Mouse (Mus musculus) midbrain, embryonic 14.5 days (tissue): Measurements from ENCODE around the gene Catsper2. TPM values are rescaled to one million over a fixed set of nuclear protein-coding genes. Genes with fewer than 3 reads are reported as not detected.
A peak's percentile ranks its signal among the peaks of the same experiment; 100 is the strongest.

Source experiments
- ATAC-seq: fragments of 200-750 bp; cut with Nextera tagmentation; 2 replicates; pipeline ENCODE4 v1.8.0; 2017; ENCODE audit warnings: moderate number of reproducible peaks, moderate library complexity; ENCODE audit not compliant: low FRiP score, low TSS enrichment
- DNase-seq: peaks from one replicate; pipeline ENCODE4 v3.0.0-alpha.2; 2015
- H3K27ac ChIP-seq: fragments of 300-500 bp; sonication (generic); replicated peaks from 2 replicates; pipeline ENCODE4 v1.5.1; 2014; ENCODE audit warnings: mild to moderate bottlenecking, low read depth, low read length, moderate library complexity
- H3K27me3 ChIP-seq: fragments of 300-500 bp; sonication (generic); 2 replicates; pipeline ENCODE4 v1.6.1; 2014; ENCODE audit warnings: low read length, control low read depth, mixed read lengths; ENCODE audit not compliant: control insufficient read depth, insufficient read depth
- H3K36me3 ChIP-seq: fragments of 300-500 bp; sonication (generic); 2 replicates; pipeline ENCODE4 v1.6.1; 2014; ENCODE audit warnings: low read length, control low read depth; ENCODE audit not compliant: control insufficient read depth, insufficient read depth
- H3K4me1 ChIP-seq: fragments of 300-500 bp; sonication (generic); 2 replicates; pipeline ENCODE4 v1.6.1; 2014; ENCODE audit warnings: mild to moderate bottlenecking, antibody characterized with exemption, low read length, control low read depth; ENCODE audit not compliant: control insufficient read depth, insufficient read depth
- H3K4me2 ChIP-seq: fragments of 300-500 bp; sonication (generic); 2 replicates; pipeline ENCODE4 v1.6.1; 2014; ENCODE audit warnings: mild to moderate bottlenecking, low read length, moderate library complexity
- H3K4me3 ChIP-seq: fragments of 300-500 bp; sonication (generic); replicated peaks from 2 replicates; pipeline ENCODE4 v1.5.1; 2014; ENCODE audit warnings: low read depth, low read length
- H3K9ac ChIP-seq: fragments of 300-500 bp; sonication (generic); replicated peaks from 2 replicates; pipeline ENCODE4 v1.6.1; 2014; ENCODE audit warnings: mild to moderate bottlenecking, low read length, moderate library complexity
- H3K9me3 ChIP-seq: fragments of 300-500 bp; sonication (generic); 2 replicates; pipeline ENCODE4 v1.6.1; 2016; ENCODE audit warnings: low read length, control low read depth, mixed read lengths; ENCODE audit not compliant: control insufficient read depth
- WGBS: fragments of 180-500 bp; shearing (Covaris S2); extraction: QIAGEN DNeasy Blood & Tissue Kit; methylation state at CpG from one replicate; pipeline ENCODE4 v1.1.7; 2014; 5-methylcytosine and 5-hydroxymethylcytosine counted together
- polyA plus RNA-seq: library from polyadenylated mRNA; unstranded; fragments of >200 nt; fragmentation: Nextera tagmentation; extraction: Ambion mirVana; gene quantifications from 2 replicates; pipeline ENCODE4 v1.2.1, GENCODE M21; 2014

Catsper2 gene
- polyA plus RNA-seq, 1 experiment from 2014 or later = 4.5 TPM

DNA sequence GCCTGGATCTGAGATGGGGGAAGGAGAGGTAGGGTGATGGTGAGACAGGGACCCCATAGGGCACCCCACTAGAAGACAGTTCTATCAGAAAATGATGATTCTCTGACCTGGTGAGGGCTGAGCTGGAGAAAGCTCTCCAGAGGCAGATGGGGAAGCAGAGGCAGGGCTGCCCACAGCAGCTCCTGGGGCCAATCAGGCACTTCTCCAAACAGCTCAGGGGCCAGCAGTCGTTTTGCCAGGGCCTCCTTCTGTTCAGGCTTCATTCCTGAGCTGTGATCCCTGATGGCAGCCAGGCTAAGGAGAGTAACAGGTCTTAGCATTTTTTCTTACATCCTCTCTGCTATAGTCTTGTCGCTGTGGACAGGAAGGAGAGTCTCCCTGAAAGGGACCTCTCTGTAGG, 38.8 kb downstream of the Catsper2 start:
- no peaks in the 10 kb centered on the region for H3K9me3 ChIP-seq
- no peak overlapping the region for H3K9ac ChIP-seq
- no peak overlapping the region for H3K27ac ChIP-seq
- no peak overlapping the region for H3K4me2 ChIP-seq
- no peak overlapping the region for H3K4me3 ChIP-seq
- H3K36me3 ChIP-seq = no peaks in the 10 kb centered on the region
- H3K4me1 ChIP-seq = no peaks in the 10 kb centered on the region
- no peaks in the 10 kb centered on the region for H3K27me3 ChIP-seq
- no peak for DNase-seq
- WGBS = 55% methylated on average over 2 of the region's 2 CpGs
- no peak for ATAC-seq

DNA sequence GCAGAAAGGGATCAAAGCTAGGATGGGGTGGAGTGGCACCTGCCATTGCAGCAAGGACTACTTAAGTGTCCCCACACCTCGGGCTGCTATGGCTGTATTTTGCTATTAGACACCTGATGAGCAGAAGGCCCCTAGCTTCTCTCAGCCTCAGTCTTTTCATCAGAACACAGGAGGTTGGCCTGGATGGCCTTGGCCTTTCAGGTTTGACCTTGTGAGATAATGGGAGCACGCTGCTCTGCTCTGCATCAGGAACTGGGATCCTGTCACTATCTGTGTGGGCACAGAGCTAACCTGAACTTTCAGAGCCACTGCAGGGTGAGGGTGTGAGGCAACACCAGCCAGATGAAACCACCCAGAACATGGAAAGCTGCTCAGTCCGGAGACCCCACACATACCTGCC, 41.3 kb downstream of the Catsper2 start:
- H3K27ac ChIP-seq = no peak overlapping the region
- no peaks in the 10 kb centered on the region for H3K36me3 ChIP-seq
- WGBS = 84% methylated on average over 3 of the region's 3 CpGs
- H3K27me3 ChIP-seq = no peaks in the 10 kb centered on the region
- H3K9ac ChIP-seq = no peak overlapping the region
- DNase-seq = no peak
- no peak overlapping the region for H3K4me2 ChIP-seq
- no peaks in the 10 kb centered on the region for H3K4me1 ChIP-seq
- no peak for ATAC-seq
- H3K9me3 ChIP-seq = no peaks in the 10 kb centered on the region
- no peak overlapping the region for H3K4me3 ChIP-seq

DNA sequence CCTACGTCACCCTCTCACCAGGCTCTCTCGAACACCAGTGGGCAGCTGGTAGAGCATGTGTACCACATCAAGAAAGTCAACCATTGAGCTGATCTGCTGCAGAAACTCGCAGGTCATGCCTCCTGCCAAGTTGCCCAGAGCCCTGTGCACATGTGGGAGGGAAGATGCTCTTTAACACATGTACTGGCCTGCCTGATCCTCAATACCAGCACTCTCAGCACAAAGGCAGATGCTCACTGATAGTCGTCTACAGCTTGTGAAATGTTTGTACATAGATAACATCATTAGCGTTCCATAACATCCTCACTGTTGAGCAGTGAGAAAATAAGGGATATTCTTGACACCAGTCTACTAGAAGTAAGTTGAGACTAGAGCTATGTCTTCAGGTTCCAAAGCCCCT, 42.7 kb downstream of the Catsper2 start:
- DNase-seq = no peak
- H3K9ac ChIP-seq = no peak overlapping the region
- H3K4me1 ChIP-seq = no peaks in the 10 kb centered on the region
- no peak overlapping the region for H3K27ac ChIP-seq
- H3K27me3 ChIP-seq = no peaks in the 10 kb centered on the region
- no peaks in the 10 kb centered on the region for H3K9me3 ChIP-seq
- H3K36me3 ChIP-seq = no peaks in the 10 kb centered on the region
- 86% methylated on average over 5 of the region's 5 CpGs for WGBS
- no peak overlapping the region for H3K4me3 ChIP-seq
- ATAC-seq = no peak
- no peak overlapping the region for H3K4me2 ChIP-seq

DNA sequence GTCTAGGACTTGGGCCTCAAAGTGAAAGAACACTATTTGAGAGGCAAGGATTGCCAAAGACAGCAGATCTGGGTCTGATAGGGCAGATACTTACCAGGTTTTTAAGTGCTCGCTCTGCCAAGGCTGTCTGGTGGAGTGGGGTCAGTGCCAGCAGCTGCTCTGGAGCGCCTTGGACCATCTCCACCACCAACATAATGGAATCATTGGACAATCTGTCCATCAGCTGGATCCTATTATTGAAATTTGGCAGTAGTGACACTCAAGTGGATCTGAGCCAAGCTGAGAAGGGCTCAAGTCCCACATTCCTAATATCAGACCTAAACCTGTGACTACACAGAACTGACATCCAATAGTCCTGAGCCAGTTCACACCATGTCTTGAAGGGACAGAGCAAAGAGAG, 44.8 kb downstream of the Catsper2 start:
- Histone ChIP-seq H3K9ac (no peak overlapping the region), H3K27me3 (no peaks in the 10 kb centered on the region), H3K4me3 (no peak overlapping the region), H3K4me2 (no peak overlapping the region), H3K9me3 (no peaks in the 10 kb centered on the region), H3K36me3 (no peaks in the 10 kb centered on the region), H3K27ac (no peak overlapping the region), H3K4me1 (no peaks in the 10 kb centered on the region)
- DNase-seq (peak; percentile 18), ATAC-seq (no peak)
- WGBS = 82% methylated on average over 2 of the region's 2 CpGs

DNA sequence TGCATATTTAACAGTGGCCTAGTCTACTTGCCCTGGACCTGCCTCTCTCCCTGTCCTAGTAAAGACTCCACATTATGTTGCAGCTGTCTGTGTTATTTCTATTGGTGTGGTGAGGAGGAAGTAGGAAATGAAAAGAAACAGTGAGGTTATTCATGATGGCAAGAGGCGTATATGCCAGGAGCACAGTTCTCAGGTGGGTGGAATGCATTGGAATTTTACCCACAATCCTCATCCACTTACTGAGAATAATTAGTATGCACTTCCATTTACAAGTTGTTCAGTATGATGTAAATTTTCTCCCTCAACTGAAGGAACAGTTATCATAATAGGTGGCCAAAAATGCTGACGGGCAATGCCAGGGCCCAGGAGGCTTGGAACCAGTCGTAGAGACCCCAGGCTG, 49.9 kb downstream of the Catsper2 start:
- ATAC-seq (no peak), DNase-seq (no peak)
- Histone ChIP-seq H3K4me3 (no peak overlapping the region), H3K27me3 (no peaks in the 10 kb centered on the region), H3K9ac (no peak overlapping the region), H3K27ac (no peak overlapping the region), H3K4me1 (no peaks in the 10 kb centered on the region; the same call in 1 of the 2 replicates), H3K4me2 (no peak overlapping the region), H3K36me3 (no peaks in the 10 kb centered on the region), H3K9me3 (no peaks in the 10 kb centered on the region)
- 77% methylated on average over 3 of the region's 3 CpGs for WGBS

DNA sequence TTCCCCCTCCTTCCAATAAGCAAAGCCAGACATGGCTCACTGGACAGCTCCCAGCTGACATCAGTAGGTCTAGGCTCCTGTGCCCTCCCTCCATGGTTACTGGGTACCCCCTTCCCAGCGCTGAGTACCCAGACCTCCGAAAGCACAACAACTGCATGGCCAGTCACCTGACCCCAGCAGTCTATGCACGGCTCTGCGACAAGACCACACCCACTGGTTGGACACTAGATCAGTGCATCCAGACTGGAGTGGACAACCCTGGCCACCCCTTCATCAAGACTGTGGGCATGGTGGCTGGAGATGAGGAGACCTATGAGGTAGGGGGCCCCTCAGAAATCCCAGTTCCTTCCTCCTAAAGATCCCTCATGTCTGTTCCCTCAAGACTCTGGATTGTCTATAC, 54.1 kb downstream of the Catsper2 start:
- DNase-seq = no peak
- Histone ChIP-seq H3K4me1 (peaks cover 7% of the 10 kb centered on the region), H3K9ac (no peak overlapping the region), H3K4me3 (0 out of 2 replicates have a peak overlapping the region, but pooled peaks have one; percentile 2), H3K4me2 (peak overlapping the region; percentile 62), H3K27me3 (peaks cover 9% of the 10 kb centered on the region; the same call in 1 of the 2 replicates), H3K9me3 (no peaks in the 10 kb centered on the region), H3K36me3 (no peaks in the 10 kb centered on the region), H3K27ac (no peak overlapping the region)
- no peak for ATAC-seq
- WGBS = 44% methylated on average over 4 of the region's 4 CpGs

DNA sequence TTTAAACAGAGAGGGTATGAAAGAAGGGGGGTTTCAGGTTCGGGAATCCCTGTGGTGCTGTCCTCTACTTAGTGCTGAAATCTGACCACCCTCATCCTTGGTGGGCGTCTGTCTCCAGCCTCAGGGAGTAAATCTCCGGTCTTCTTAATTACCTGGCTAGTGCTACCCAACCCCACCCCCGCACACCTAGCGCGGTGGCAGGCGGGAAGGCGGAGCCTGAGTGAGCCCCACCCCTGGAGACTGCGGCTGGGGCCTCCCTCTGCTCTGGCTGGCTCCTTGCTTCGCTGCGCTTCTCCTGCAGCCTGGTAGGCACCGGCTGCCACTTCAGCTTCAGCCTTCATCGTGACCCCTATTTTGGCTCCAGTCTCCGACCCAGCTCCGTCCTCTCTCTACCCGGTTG, 55.2 kb downstream of the Catsper2 start:
- peak overlapping the region; percentile 45 for H3K4me3 ChIP-seq
- ATAC-seq (peak; percentile 62; the same call in 1 of the 2 replicates), DNase-seq (peak; percentile 80)
- H3K36me3 ChIP-seq = no peaks in the 10 kb centered on the region
- no peaks in the 10 kb centered on the region for H3K9me3 ChIP-seq
- H3K27ac ChIP-seq = peak overlapping the region; percentile 39
- peaks cover 14% of the 10 kb centered on the region for H3K4me1 ChIP-seq
- peaks cover 9% of the 10 kb centered on the region; the same call in 1 of the 2 replicates for H3K27me3 ChIP-seq
- H3K9ac ChIP-seq = peak overlapping the region; percentile 65
- H3K4me2 ChIP-seq = peak overlapping the region; percentile 62
- WGBS = 0% methylated on average over 16 of the region's 16 CpGs

DNA sequence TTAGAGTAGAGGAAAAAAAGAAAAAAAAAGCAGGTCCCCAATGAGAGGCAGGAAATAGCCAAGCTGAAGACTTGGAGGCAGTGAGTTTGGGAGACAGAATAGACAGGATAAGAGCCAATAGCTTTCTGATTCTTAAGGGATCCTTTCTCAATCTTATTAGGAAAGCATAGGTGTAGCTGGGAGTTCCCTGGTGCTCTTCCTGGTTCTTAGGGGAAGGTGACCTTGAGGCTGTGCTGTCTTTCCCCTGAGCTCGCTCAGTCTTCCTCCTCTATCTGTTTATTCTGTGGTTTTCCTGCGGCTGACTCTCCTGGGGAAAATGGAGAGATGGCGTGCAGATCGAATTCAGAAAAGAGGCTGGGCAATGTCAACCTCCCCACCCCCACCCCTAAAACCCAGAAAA, 55.6 kb downstream of the Catsper2 start:
- peak overlapping the region; percentile 62 for H3K4me2 ChIP-seq
- H3K27ac ChIP-seq = 0 out of 2 replicates have a peak overlapping the region, but pooled peaks have one; percentile 20
- H3K36me3 ChIP-seq = no peaks in the 10 kb centered on the region
- ATAC-seq (no peak), DNase-seq (no peak)
- peaks cover 9% of the 10 kb centered on the region; the same call in 1 of the 2 replicates for H3K27me3 ChIP-seq
- 5% methylated on average over 4 of the region's 4 CpGs for WGBS
- H3K4me3 ChIP-seq = peak overlapping the region; percentile 45
- peak overlapping the region; percentile 65 for H3K9ac ChIP-seq
- H3K4me1 ChIP-seq = peaks cover 14% of the 10 kb centered on the region
- H3K9me3 ChIP-seq = no peaks in the 10 kb centered on the region

DNA sequence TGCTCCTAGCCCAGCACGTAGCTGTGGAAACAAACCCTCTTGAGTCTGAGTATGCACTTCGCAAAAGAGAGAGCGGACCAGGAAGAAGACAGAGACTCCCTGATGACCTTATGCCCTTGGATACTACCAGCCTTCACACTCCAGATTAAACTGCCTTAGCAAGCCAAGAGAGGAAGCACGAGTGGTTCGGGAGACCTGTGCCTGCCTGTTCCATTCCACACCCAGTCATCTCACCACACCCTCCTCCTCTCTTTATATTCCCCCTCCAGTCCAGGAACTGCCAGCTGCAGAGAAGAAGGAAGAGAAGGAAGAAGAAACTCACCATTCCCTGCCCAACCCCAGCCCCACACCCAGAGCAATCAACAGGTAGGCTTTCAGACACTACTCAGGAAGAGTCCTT, 56.1 kb downstream of the Catsper2 start, which contains the start of gene Ckmt1:
Ckmt1 (plus strand) TSS at position 221 of the 400 bp plus-strand sequence.
- no peaks in the 10 kb centered on the region for H3K36me3 ChIP-seq
- H3K4me3 ChIP-seq = peak within 1 kb of the TSS; percentile 45
- peaks cover 9% of the 10 kb centered on the region; the same call in 1 of the 2 replicates for H3K27me3 ChIP-seq
- H3K4me2 ChIP-seq = peak within 1 kb of the TSS; percentile 62
- DNase-seq (no peak), ATAC-seq (no peak)
- H3K4me1 ChIP-seq = peaks cover 14% of the 10 kb centered on the region
- H3K9ac ChIP-seq = peak within 1 kb of the TSS; percentile 65
- peak within 1 kb of the TSS; percentile 39 for H3K27ac ChIP-seq
- H3K9me3 ChIP-seq = no peaks in the 10 kb centered on the region
- WGBS = 63% methylated on average over 5 of the region's 5 CpGs
